Mouse (Mus musculus): ENCODE results near the gene Serpina3n.
"Not testable (repeated sequence)": the region's sequence is repeated elsewhere in the genome, so short reads cannot be mapped to it uniquely, and the experiment has no call there.

DNA sequence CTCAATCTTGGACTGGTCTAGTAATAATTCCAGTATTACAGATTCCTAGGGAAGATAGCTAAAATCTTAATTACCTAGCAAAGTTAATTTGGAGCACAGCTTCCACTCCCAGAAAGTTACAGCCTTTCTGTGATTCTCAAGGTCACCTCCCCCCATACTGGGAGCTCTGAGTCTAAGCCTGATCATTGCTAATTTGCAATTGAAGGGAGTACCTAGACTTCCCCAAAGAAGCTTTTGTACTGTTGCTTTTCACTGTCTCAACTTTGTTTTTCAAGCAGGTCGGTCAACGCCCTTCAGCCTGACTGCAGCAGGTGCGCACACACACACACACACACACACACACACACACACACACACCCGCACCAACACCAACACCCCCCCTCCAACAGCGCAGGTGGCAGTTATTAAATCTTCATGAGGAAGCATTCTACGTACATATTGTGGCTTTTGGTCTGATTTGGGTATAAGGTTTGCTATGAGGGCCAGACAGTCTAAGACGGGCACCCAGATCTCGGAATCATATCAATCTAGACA, 25.4 kb upstream of the Serpina3n start:
- TF ChIP-seq CTCF (IDR thresholded peaks at IDR 0.05; ENCODE audit: borderline replicate concordance, insufficient read depth, low read depth, low read length); POLR2A (IDR thresholded peaks at IDR 0.05; ENCODE audit: borderline replicate concordance, insufficient read depth, low read length): not testable (repeated sequence)

Data from cerebellum, adult 2 months (tissue).